9 mouse cellular contexts compared by ENCODE assay signal in the genomic region with DNA sequence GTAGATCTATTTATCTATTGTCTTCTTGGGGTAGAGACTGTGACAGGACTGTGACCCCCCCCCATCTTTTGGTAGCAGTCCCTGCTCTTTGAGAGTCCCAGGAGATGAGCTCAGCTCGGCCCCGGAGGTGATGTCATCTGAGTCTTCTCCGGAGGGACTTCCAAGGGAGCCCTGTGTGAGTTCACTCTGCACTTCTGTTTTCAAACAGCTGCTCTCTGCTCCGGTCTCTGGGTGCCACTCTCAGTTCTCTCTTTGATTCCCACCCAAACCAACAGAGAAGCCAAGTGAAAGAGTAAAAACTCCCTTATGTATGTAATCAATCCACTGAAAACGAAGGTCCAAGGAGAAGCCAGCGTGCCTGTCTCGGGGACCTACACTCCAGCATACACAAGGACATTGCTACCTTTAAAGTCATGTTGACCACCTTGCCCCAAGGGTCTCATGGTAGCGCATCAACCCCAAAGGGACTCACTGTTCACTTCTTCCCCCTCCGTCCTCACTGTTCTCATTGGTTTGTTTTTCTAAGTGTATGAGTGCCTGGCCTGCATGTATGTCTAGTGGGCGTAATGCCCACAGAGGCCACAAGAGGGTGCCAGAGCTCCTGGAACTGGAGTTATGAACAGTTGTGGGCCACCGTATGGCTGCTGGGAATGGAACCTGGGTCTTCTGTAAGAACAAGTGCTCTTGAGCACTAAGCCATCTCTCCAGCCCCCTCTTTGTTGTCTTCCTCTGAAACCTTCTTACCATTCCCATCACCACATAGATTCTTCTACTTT. TPM values are rescaled to one million over a fixed set of nuclear protein-coding genes. Genes with fewer than 3 reads are reported as not detected.
DNase-seq lines count a peak whose midpoint lies in the region; ATAC-seq and TF ChIP-seq lines count a peak whose summit lies in the region.
"Had no signal": no experiment of that assay in that cellular context is flagged by ENCODE, and none has a peak within 500 bp of the region (broad histone marks: within the 10 kb centered on the region; RNA-seq: fewer than 3 reads in every experiment).

No protein-coding gene starts in this region.

- ATAC-seq in intestine, postnatal 0 days, result no peak
- ATAC-seq in intestine, embryonic 16.5 days, result no peak
- ATAC-seq in midbrain, postnatal 0 days (ENCODE audit: low FRiP score), result no peak

- H3K36me3 ChIP-seq in intestine, postnatal 0 days (ENCODE audit: control insufficient read depth, insufficient read depth), result no peaks in the 10 kb centered on the region
- no peaks in the 10 kb centered on the region for H3K36me3 ChIP-seq in intestine, embryonic 16.5 days (ENCODE audit: control insufficient read depth, insufficient read depth, low read length)
- H3K36me3 ChIP-seq in midbrain, postnatal 0 days (ENCODE audit: insufficient read depth, low read length), result no peaks in the 10 kb centered on the region
- H3K36me3 ChIP-seq: heart, embryonic 13.5 days; neural tube, embryonic 12.5 days had no signal

- H3K4me3 ChIP-seq in intestine, postnatal 0 days (ENCODE audit: low read depth, low read length), result no peak overlapping the region
- no peak overlapping the region for H3K4me3 ChIP-seq in intestine, embryonic 16.5 days (ENCODE audit: low read length)
- H3K4me3 ChIP-seq in midbrain, postnatal 0 days (ENCODE audit: low read depth, low read length), result no peak overlapping the region
- H3K4me3 ChIP-seq: heart, embryonic 13.5 days; neural tube, embryonic 12.5 days had no signal

- DNase-seq in ES-CJ7 (ENCODE audit: low read depth, low spot score), result peak; percentile 84
- peak; percentile 16 to 30 for DNase-seq in adrenal gland, postnatal 36 days
- peak; percentile 14 for DNase-seq in hindlimb bud, embryonic 11.5 days (ENCODE audit: extremely low spot score, low read depth, low spot score)
- peak; percentile 18 for DNase-seq in midbrain, postnatal 0 days (ENCODE audit: low spot score)
- peak; percentile 41 to 67 for DNase-seq in thymus, postnatal 10 days (ENCODE audit: low spot score in 2 of 2)

- peak; percentile 78 for TF ChIP-seq CTCF in intestine, postnatal 0 days (IDR thresholded peaks at IDR 0.05; ENCODE audit: low read depth)
- TF ChIP-seq CTCF in midbrain, postnatal 0 days (IDR thresholded peaks at IDR 0.05), result peak; percentile 72

- H3K27me3 ChIP-seq in intestine, postnatal 0 days (replicated peaks; ENCODE audit: control insufficient read depth, insufficient read depth, low read length), result no peaks in the 10 kb centered on the region
- H3K27me3 ChIP-seq in intestine, embryonic 16.5 days (replicated peaks; ENCODE audit: control insufficient read depth, insufficient read depth, low read length), result no peaks in the 10 kb centered on the region
- no peaks in the 10 kb centered on the region for H3K27me3 ChIP-seq in midbrain, postnatal 0 days (ENCODE audit: insufficient read depth, low read length)
- H3K27me3 ChIP-seq: neural tube, embryonic 12.5 days had no signal

- no peaks in the 10 kb centered on the region for H3K4me1 ChIP-seq in intestine, postnatal 0 days (replicated peaks; ENCODE audit: control insufficient read depth, insufficient read depth, low read length)
- H3K4me1 ChIP-seq in intestine, embryonic 16.5 days (ENCODE audit: control insufficient read depth, insufficient read depth, low read length), result peaks cover 8% of the 10 kb centered on the region; the same call in 1 of the 2 replicates
- H3K4me1 ChIP-seq in midbrain, postnatal 0 days (ENCODE audit: insufficient read depth, low read length), result no peaks in the 10 kb centered on the region
- H3K4me1 ChIP-seq: neural tube, embryonic 12.5 days had no signal

- no peak overlapping the region for H3K9ac ChIP-seq in intestine, postnatal 0 days (ENCODE audit: low read depth, low read length)
- H3K9ac ChIP-seq in intestine, embryonic 16.5 days (ENCODE audit: low read depth, low read length), result no peak overlapping the region
- H3K9ac ChIP-seq in midbrain, postnatal 0 days (replicated peaks; ENCODE audit: low read length, poor library complexity, severe bottlenecking), result no peak overlapping the region
- H3K9ac ChIP-seq: heart, embryonic 13.5 days; neural tube, embryonic 12.5 days had no signal

- no peak overlapping the region for H3K27ac ChIP-seq in intestine, postnatal 0 days (ENCODE audit: low read depth, low read length)
- no peak overlapping the region for H3K27ac ChIP-seq in intestine, embryonic 16.5 days (ENCODE audit: low read length)
- H3K27ac ChIP-seq in midbrain, postnatal 0 days (ENCODE audit: low read depth, low read length), result no peak overlapping the region
- H3K27ac ChIP-seq: heart, embryonic 13.5 days; neural tube, embryonic 12.5 days had no signal

- H3K9me3 ChIP-seq in intestine, postnatal 0 days (ENCODE audit: control insufficient read depth), result 0 out of 2 replicates have a peak, but pooled peaks cover 4% of the 10 kb centered on the region
- peaks cover 2% of the 10 kb centered on the region; the same call in 1 of the 2 replicates for H3K9me3 ChIP-seq in intestine, embryonic 16.5 days (ENCODE audit: control insufficient read depth, low read length)
- H3K9me3 ChIP-seq in midbrain, postnatal 0 days (ENCODE audit: low read length), result no peaks in the 10 kb centered on the region
- H3K9me3 ChIP-seq: heart, embryonic 13.5 days had no signal

- no peak overlapping the region for H3K4me2 ChIP-seq in intestine, postnatal 0 days (replicated peaks; ENCODE audit: low read depth)
- H3K4me2 ChIP-seq in intestine, embryonic 16.5 days (ENCODE audit: low read depth, low read length), result no peak overlapping the region
- no peak overlapping the region for H3K4me2 ChIP-seq in midbrain, postnatal 0 days (ENCODE audit: low read depth, low read length, poor library complexity, severe bottlenecking)

- 81% methylated on average over 11 of the region's 11 CpGs for WGBS in intestine, postnatal 0 days
- WGBS in intestine, embryonic 16.5 days, result 79% methylated on average over 11 of the region's 11 CpGs
- 83% methylated on average over 11 of the region's 11 CpGs for WGBS in midbrain, postnatal 0 days

RNA-seq across cellular contexts. Expression of a gene that starts 19.5 kb away (rescaled TPM):
- 0.04 TPM in 1 of 2 replicates, not detected in the other for polyA plus RNA-seq in intestine, postnatal 0 days (2015; fragmentation: Nextera tagmentation; extraction: Ambion mirVana)
- 0.21 and 0.51 TPM in 2 replicates for polyA plus RNA-seq in intestine, embryonic 16.5 days (2015; fragmentation: Nextera tagmentation; extraction: Ambion mirVana)
- under 1 TPM; 0.20 to 0.23 TPM for total RNA-seq in adrenal gland, postnatal 36 days (2021)
- total RNA-seq in midbrain, postnatal 0 days (2014; rRNA removed), result 0.05 TPM in 1 of 2 replicates, not detected in the other
- polyA plus RNA-seq in midbrain, postnatal 0 days (2015; fragmentation: Nextera tagmentation; extraction: Ambion mirVana), result not detected in 2 replicates
- polyA plus RNA-seq: heart, embryonic 13.5 days had no signal

RNA-seq across cellular contexts. Expression of a gene that starts 30.5 kb away (rescaled TPM):
- 1.2 TPM in 2 replicates for polyA plus RNA-seq in intestine, postnatal 0 days (2015; fragmentation: Nextera tagmentation; extraction: Ambion mirVana)
- 1.1 and 1.2 TPM in 2 replicates for polyA plus RNA-seq in intestine, embryonic 16.5 days (2015; fragmentation: Nextera tagmentation; extraction: Ambion mirVana)
- total RNA-seq in adrenal gland, postnatal 36 days (2021), result 1 to 10 TPM; 2.4 to 2.5 TPM
- 0.90 and 1.4 TPM in 2 replicates for total RNA-seq in midbrain, postnatal 0 days (2014; rRNA removed)
- polyA plus RNA-seq in midbrain, postnatal 0 days (2015; fragmentation: Nextera tagmentation; extraction: Ambion mirVana), result 0.81 and 0.87 TPM in 2 replicates

Comparison
In these comparisons a context has a peak if more than half of its experiments do, and no peak if none do; other contexts are left out.
1. DNase-seq: peak in every context shown above with its lines; median percentile 84 in ES-CJ7; 54 in thymus, postnatal 10 days; 23 in adrenal gland, postnatal 36 days; 18 in midbrain, postnatal 0 days; 14 in hindlimb bud, embryonic 11.5 days.